Mouse (Mus musculus): ENCODE measurements at regions not wholly inside any gene's neighbourhood (a gene's known extent, or its start where the extent isn't known, plus 50 kb on each side); places are given as distances from the start of the nearest gene placed in this dataset.

- no peak for DNase-seq
Measured at GRCm38 (mm10) chr2:51008251-51008533, 140.7 kb downstream of the Rnd3 start.

GRCm38 (mm10) chr2:51007409-51008250, 141.3 kb downstream of the Rnd3 start:
- DNase-seq = no peak

- no peak for DNase-seq
Measured at GRCm38 (mm10) chr2:51006818-51007217, 142.1 kb downstream of the Rnd3 start.

DNA sequence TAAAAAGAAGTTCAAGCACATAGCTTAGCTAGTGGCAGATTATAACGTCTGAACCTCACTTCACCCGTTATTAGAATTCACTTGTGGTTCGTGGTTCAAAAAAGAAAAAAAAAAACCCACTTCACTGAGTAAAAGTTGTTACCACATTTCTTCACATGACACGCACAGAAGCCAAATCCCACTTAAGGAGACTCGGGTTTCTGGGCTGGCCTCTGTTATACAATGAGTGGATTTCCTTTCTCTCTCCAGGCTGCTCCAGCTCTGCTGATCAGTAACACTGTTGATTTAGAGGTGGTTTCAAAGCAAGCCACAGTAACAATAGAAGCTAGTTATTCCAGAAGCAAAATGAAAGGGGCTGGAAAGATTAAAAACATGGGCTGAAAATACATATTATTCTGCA, 147.4 kb downstream of the Rnd3 start:
- DNase-seq = no peak

- no peak for DNase-seq
Measured at GRCm38 (mm10) chr2:50983883-50984410, 165.0 kb downstream of the Rnd3 start.

GRCm38 (mm10) chr2:50982571-50982970, 166.3 kb downstream of the Rnd3 start:
- DNase-seq = no peak

DNA sequence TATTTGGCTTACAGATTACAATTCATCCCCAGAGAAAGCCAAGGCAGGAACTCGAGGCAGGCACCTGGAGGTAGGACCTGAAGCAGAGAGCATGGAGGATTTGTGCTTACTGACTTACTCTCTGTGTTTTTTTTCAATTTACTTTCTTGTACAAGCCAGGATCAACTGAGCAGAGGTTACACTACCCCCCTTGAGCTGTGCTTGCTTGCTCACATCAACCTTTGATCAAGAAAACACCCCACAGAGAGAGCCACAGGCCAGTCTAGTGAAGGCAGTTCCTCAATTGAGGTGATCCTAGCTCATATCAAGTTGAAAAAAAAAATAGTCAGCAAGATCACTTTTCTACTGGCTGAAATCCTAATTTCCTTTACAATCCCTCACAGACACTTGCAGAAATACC, 170.6 kb downstream of the Rnd3 start:
- DNase-seq = no peak

GRCm38 (mm10) chr2:50971131-50971825, 177.6 kb downstream of the Rnd3 start:
- DNase-seq = peak; percentile 43

GRCm38 (mm10) chr2:50968382-50968781, 180.5 kb downstream of the Rnd3 start:
- DNase-seq = no peak

DNA sequence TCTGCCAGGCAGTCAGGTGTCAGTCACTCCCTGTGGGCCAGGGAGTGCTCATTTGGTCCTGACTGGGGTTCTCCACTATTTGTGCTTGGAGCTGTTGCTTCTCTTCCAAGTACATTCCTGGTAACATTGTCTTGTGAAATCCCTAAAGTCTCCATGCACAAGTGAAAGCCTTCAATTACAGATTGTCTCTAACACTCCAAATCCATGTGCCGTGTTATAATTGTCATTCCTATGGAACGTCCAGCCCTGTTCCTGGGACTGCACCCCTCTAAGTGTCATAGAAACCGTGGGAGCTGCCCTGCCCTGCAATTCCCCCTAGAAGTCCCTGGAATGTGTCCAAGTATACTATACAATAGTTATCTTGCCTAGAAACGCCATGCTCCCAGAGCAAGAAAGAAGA, 181.1 kb downstream of the Rnd3 start:
- no peak for DNase-seq

DNA sequence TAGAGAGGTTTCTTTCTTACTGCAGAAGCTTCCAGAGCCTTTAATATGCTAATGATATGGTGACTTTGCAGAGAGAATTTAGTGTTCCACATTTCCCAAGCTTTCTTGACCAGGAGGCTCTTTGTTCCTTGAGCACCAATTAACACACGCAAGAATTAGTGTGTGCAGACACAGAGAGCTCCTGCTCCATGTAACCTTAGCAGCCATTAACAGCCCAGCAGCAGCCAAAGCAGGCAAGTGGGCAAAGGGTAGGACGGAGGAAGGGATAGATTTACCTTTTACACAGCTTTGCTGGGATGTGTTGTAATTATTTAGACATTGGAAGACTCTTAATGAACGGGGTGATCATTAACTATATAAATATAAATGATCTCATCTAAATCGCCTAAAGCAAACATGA, 181.8 kb downstream of the Rnd3 start:
- no peak for DNase-seq

DNA sequence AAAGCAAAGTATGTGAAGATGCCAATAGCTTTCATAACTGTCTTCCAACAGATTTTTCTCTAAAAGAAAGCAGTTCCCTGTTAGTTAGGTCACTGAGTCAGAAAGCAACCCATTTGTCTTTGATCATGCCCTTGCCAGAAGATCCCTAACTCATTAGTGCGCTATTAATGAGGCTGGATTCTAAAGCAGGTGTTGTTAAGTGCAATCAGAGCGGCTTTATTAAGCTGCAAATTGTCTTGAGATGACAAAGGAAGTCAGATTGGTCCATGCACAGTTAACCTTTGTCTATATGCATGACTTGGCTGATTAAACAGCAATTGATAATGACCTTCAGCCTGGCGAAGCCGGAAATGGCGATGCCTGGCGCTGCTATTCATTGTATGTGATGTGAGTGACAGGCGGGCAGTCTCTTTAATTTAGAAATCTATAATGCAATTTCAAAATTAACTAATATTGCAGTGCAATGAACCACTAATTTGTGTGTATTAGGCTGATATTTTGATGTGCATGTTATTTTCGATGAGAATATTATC, 183.4 kb downstream of the Rnd3 start:
- no peak for DNase-seq

- no peak for DNase-seq
Measured at GRCm38 (mm10) chr2:50964062-50964461, 184.8 kb downstream of the Rnd3 start.

GRCm38 (mm10) chr2:50961049-50961448, 187.9 kb downstream of the Rnd3 start:
- DNase-seq = no peak

GRCm38 (mm10) chr2:50959323-50959722, 189.6 kb downstream of the Rnd3 start:
- DNase-seq = no peak

- no peak for DNase-seq
Measured at GRCm38 (mm10) chr2:50954361-50955066, 194.4 kb downstream of the Rnd3 start.

DNA sequence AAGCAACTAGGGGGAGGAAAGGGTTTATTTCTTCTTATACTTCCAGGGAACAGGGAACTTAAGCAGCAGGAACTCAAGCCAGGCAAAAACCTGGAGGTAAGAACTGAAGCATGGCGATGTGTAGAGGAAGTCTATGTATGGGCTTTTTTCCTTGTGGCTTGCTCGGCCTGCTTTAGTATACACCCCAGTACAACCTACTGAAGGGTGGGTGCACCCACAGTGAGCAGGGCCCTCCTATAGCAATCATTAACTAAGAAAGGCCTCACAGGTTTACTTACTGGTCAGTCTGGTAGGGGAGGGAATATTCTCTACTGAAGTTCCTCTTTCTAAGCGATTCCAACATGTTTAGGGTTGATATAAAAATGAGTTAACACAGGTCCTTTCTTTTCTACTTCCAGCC, 197.9 kb downstream of the Rnd3 start:
- no peak for DNase-seq

DNA sequence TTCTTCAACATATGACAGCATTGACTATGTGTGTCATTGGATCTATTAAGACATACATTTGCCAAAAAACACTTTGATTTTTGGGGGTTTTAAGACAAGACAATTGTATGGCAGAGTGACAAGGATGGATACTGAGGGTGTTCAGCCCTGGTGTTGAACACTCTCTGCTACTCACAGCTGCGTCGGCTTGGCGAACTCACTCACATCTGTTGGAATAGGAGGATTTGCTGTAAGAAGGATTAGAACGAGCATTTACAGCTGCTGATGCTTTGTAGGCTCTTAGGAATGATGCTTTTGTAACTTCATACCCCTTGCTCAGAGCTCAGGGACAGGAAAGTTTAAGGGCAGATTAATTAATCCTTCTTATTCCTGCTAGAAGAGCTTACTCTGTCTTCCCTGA, 199.2 kb downstream of the Rnd3 start:
- no peak for DNase-seq

- no peak for DNase-seq
Measured at GRCm38 (mm10) chr2:50945526-50945925, 203.4 kb downstream of the Rnd3 start.

DNA sequence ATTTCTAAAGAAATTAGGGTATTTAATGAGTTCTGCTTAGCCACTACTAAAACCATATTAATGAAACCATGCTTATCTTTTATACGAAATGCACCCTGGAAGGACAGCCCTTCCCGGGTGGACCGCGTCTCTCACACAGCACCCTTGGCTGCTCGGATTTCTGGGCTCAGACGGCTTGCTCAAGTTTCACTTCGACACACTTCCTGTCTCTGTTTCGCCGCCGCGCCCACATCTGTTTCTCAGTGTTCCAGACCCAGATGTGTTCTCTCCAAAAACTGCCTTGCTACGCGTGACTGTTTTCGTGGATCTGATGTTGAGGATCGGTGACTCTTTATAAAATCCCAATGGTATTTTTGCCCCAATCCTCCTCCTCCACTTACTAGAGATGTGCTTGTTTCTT, 205.7 kb downstream of the Rnd3 start:
- DNase-seq = no peak

DNA sequence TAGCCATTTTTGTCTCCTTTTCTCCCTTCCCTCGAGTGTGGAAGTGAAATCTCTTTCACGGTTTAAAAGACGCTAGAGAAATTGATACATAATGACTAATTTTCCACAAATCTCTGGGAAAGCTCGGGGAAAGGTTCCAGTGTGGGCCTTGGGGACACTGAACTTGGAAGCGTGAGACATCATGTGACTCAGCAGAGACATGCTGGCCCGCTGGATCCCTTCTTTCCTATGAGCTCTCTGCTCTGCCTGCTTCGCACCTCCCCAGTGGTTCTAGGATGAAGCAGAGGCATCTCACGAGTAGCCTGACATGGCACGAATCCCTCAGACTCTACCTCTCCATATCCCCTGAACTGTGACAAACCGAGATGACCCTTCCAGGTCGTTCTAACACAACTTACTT, 206.2 kb downstream of the Rnd3 start:
- no peak for DNase-seq

DNA sequence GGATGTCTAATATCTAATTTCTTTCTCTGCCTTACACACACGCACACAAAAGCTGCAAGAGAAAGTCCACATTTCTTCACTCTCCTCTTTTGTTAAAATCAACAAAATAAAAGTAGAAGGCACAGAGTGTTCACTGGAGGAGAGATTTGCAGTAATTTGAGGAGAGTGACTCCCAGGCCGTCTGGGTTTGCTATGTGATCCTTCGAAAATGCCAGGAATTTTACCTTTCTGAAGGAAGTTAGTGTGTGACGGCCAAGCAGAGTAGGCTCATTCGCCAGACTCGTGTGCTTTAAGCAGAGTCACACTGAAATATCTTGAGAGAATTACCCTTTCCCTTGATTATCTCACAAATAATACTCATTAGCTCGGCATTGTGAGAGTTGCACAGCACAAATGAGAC, 216.0 kb downstream of the Rnd3 start:
- DNase-seq = no peak

DNA sequence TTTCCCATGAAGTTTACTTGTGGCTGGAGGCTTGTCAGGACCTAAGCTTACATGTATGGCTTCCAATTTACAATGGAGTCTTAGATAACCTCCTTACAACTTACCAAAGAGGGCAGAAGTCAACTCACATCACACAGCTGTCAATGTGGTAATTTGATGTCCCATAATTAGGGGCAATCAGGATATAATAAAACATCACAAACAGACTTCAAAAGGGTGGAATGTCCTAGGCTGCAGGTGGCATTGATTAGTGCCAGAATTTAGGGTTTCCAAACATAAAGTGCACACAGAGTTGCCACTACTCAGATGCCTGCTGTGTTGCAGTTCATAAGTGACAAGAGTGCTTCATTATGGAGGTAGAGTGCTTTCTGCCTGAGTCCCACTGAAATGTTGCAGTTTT, 227.9 kb downstream of the Rnd3 start:
- no peak for DNase-seq

Data from right cerebral cortex, postnatal 25 days (tissue).